Mouse (Mus musculus) lung, postnatal 0 days (tissue): ENCODE data around the gene Ctla2b. TPM values are rescaled to one million over a fixed set of nuclear protein-coding genes. Genes with fewer than 3 reads are reported as not detected.
"Not testable (repeated sequence)": the region's sequence is repeated elsewhere in the genome, so short reads cannot be mapped to it uniquely, and the experiment has no call there.

ENCODE experiments used
- ATAC-seq: fragments of 200-750 bp; cut with Nextera tagmentation; 2 replicates; pipeline ENCODE4 v1.8.0; 2017; ENCODE audit warnings: moderate library complexity
- DNase-seq: peaks from one replicate; pipeline ENCODE4 v3.0.0-alpha.2; 2016; ENCODE audit warnings: low spot score
- H3K27ac ChIP-seq: fragments of 300-500 bp; sonication (generic); 2 replicates; pipeline ENCODE4 v1.5.1; 2014; ENCODE audit warnings: antibody characterized with exemption, mild to moderate bottlenecking, low read length, mixed read lengths
- H3K27me3 ChIP-seq: fragments of 300-500 bp; sonication (generic); replicated peaks from 2 replicates; pipeline ENCODE4 v1.6.1; 2014; ENCODE audit warnings: low read length, mixed read lengths; ENCODE audit not compliant: insufficient read depth
- H3K36me3 ChIP-seq: fragments of 300-500 bp; sonication (generic); 2 replicates; pipeline ENCODE4 v1.6.1; 2014; ENCODE audit warnings: low read length, mixed read lengths; ENCODE audit not compliant: insufficient read depth
- H3K4me1 ChIP-seq: fragments of 300-500 bp; sonication (generic); 2 replicates; pipeline ENCODE4 v1.6.1; 2014; ENCODE audit warnings: antibody characterized with exemption, low read depth, low read length, mixed read lengths; ENCODE audit not compliant: insufficient read depth
- H3K4me2 ChIP-seq: fragments of 300-500 bp; sonication (generic); replicated peaks from 2 replicates; pipeline ENCODE4 v1.6.1; 2014; ENCODE audit warnings: low read depth, mild to moderate bottlenecking, low read length, moderate library complexity, mixed read lengths
- H3K4me3 ChIP-seq: fragments of 300-500 bp; sonication (generic); 2 replicates; pipeline ENCODE4 v1.5.1; 2014; ENCODE audit warnings: low read depth, low read length
- H3K9ac ChIP-seq: fragments of 300-500 bp; sonication (generic); replicated peaks from 2 replicates; pipeline ENCODE4 v1.6.1; 2014; ENCODE audit warnings: low read depth, mild to moderate bottlenecking
- H3K9me3 ChIP-seq: fragments of 300-500 bp; sonication (generic); 2 replicates; pipeline ENCODE4 v1.6.1; 2016; ENCODE audit warnings: low read length, mixed read lengths
- CTCF ChIP-seq: IDR thresholded peaks from 2 replicates; pipeline ENCODE4 v1.5.1; 2016; ENCODE audit warnings: antibody characterized with exemption, mild to moderate bottlenecking
- EP300 ChIP-seq: IDR thresholded peaks from 2 replicates; pipeline ENCODE4 v1.6.1; 2016; ENCODE audit warnings: antibody characterized with exemption, mild to moderate bottlenecking, control low read depth
- WGBS: fragments of 180-500 bp; shearing (Covaris S2); extraction: QIAGEN DNeasy Blood & Tissue Kit; methylation state at CpG from one replicate; pipeline ENCODE4 v1.1.7; 2014; 5-methylcytosine and 5-hydroxymethylcytosine counted together
- polyA plus RNA-seq: library from polyadenylated mRNA; unstranded; fragments of >200 nt; fragmentation: Nextera tagmentation; extraction: Ambion mirVana; gene quantifications from 2 replicates; pipeline ENCODE4 v1.2.1, GENCODE M21; 2015

Gene Ctla2b
- polyA plus RNA-seq = 12.3 and 13.4 TPM in 2 replicates

DNA sequence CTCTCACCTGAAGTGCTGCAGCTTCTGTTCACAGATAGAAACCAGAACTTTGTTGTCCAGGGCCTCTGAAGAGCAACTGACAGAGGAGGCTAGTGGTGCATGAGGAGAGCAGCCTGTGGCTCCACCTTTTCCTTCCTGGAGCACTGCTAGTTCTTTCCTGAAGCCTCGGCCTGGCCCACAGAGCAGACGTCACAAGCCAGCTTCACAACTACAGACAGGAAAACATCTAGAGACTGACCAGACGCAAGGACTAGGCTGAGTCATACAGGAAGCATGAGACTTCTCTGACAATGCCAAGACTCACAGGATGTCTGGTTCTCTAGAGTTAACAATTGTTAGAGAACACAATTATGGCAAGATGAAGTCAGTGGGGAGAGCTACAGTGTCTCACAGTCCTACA is at the start of gene Ctla2b:
Gene Ctla2b (minus strand): TSS at position 120 of the 400 bp plus-strand sequence.
- no peaks in the 10 kb centered on the region for H3K9me3 ChIP-seq
- peak; percentile 99 for TF ChIP-seq EP300
- TF ChIP-seq CTCF = no peak
- no peaks in the 10 kb centered on the region for H3K36me3 ChIP-seq
- no peaks in the 10 kb centered on the region for H3K4me1 ChIP-seq
- WGBS = 49% methylated on average over 3 of the region's 3 CpGs
- H3K27ac ChIP-seq = peak within 1 kb of the TSS; percentile 16; the same call in 1 of the 2 replicates
- no peak within 1 kb of the TSS for H3K9ac ChIP-seq
- no peak within 1 kb of the TSS for H3K4me2 ChIP-seq
- H3K27me3 ChIP-seq = no peaks in the 10 kb centered on the region
- DNase-seq (peak; percentile 68), ATAC-seq (peak; percentile 98)
- H3K4me3 ChIP-seq = no peak within 1 kb of the TSS

DNA sequence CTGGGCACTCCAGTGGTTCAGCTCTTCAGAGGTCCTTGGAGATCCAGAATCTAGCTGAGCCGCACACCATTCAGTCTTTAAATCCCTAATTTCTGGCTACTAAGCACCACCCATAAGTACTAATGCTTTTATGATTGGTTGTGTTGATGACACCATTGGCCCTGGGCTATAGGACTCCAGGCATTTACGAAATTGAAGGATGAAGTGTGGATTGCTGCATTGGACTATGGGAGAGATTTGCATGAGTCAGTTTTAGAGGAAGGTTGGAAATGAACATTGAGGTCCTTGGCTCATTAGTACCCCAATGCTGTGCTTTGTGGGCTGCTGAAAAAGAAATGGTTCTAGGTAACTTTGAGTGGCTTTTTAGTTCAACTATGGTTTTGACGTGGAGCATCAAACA is 44.6 kb upstream of the Ctla2b start, which contains the start of gene Tpbpa:
Gene Tpbpa (minus strand): TSS at position 101 of the 400 bp plus-strand sequence.
- H3K4me2 ChIP-seq, H3K9ac ChIP-seq, H3K4me1 ChIP-seq, H3K36me3 ChIP-seq, ATAC-seq, H3K9me3 ChIP-seq, H3K27ac ChIP-seq, DNase-seq, H3K27me3 ChIP-seq, H3K4me3 ChIP-seq: not testable (repeated sequence)
- WGBS = 79% methylated on average over 3 of the region's 3 CpGs

DNA sequence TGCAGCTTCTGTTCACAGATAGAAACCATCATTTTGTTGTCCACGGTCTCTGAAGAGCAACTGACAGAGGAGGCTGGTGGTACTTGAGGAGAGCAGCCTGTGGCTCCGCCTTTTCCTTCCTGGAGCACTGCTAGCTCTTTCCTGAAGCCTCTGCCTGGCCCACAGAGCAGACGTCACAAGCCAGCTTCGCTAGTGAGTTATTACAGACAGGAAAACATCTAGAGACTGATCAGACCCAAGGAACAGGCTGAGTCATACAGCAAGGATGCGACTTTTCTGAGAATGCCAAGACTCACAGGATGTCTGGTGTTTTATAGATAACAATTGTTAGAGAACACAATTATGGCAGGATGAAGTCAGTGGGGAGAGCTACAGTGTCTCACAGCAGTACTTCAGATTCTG is 39.3 kb upstream of the Ctla2b start, which contains the start of the genes Gm49391 and Ctla2a:
Gene Gm49391 (minus strand): TSS at position 72 of the 402 bp plus-strand sequence.
Gene Ctla2a (minus strand): TSS at position 126 of the 402 bp plus-strand sequence.
- Histone ChIP-seq H3K4me3 (no peak within 1 kb of the TSS), H3K36me3 (no peaks in the 10 kb centered on the region), H3K27me3 (no peaks in the 10 kb centered on the region), H3K4me2 (no peak within 1 kb of the TSS), H3K9ac (no peak within 1 kb of the TSS), H3K9me3 (no peaks in the 10 kb centered on the region), H3K4me1 (no peaks in the 10 kb centered on the region), H3K27ac (peak within 1 kb of the TSS; percentile 16; the same call in 1 of the 2 replicates)
- DNase-seq (peak; percentile 74), ATAC-seq (peak; percentile 97)
- whole genome bisulfite sequencing = 35% methylated on average over 5 of the region's 5 CpGs
- TF ChIP-seq EP300 (peak; percentile 100), CTCF (no peak)

DNA sequence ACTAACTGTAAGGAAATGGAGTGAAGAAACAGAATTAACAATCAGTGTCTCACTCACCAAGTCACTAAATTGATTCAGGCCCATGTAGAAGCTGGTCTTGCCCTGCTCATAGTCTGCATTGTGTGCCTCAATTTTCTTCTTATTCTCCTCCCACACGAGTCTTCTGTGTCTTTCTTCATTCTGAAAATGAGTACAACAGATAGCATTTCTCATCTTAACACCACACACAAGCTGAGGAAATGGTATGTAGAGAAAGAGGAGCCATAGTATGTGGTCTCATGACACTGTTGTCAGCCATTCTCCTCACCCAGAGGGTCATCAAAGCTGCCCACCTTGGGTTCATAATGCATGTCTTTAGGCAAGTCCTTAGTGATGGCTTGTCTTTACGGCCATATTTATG is 38.2 kb upstream of the Ctla2b start, which contains the start of gene Gm49393:
Gene Gm49393 (minus strand): TSS at position 101 of the 400 bp plus-strand sequence.
- H3K4me2 ChIP-seq, DNase-seq, H3K9me3 ChIP-seq, ATAC-seq, H3K4me3 ChIP-seq, H3K4me1 ChIP-seq, H3K9ac ChIP-seq, H3K27ac ChIP-seq, H3K27me3 ChIP-seq, H3K36me3 ChIP-seq: not testable (repeated sequence)
- 66% methylated on average over 2 of the region's 2 CpGs for WGBS

DNA sequence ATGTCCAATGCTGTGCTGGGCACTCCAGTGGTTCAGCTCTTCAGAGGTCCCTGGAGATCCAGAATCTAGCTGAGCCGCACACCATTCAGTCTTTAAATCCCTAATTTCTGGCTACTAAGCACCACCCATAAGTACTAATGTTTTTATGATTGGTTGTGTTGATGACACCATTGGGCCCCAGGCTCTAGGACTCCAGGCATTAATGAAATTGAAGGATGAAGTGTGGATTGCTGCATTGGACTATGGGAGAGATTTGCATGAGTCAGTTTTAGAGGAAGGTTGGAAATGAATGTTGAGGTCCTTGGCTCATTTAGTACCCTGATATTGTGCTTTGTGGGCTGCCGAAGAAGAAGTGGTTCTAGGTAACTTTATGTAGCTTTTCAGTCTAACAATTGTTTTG is 7.5 kb upstream of the Ctla2b start, which contains the start of gene Tpbpb:
Gene Tpbpb (minus strand): TSS at position 101 of the 400 bp plus-strand sequence.
- WGBS = 84% methylated on average over 2 of the region's 2 CpGs
- H3K4me3 ChIP-seq, H3K9ac ChIP-seq, H3K4me1 ChIP-seq, DNase-seq, ATAC-seq, H3K27me3 ChIP-seq, H3K9me3 ChIP-seq, H3K4me2 ChIP-seq, H3K27ac ChIP-seq, H3K36me3 ChIP-seq: not testable (repeated sequence)

DNA sequence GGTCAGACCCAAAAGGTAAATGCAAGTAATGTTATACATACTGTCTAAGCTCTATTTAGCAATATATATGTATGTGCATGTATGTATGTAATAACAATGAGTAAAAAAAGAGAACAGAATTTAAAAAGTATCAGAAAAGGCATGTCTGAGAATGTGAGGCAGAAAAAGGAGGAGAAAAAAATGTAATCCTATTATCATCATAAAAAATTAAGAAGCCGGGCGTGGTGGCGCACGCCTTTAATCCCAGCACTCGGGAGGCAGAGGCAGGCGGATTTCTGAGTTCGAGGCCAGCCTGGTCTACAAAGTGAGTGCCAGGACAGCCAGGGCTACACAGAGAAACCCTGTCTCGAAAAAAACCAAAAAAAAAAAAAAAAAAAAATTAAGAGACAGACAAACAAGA is 453 bp downstream of the Ctla2b start, which contains the start of gene Gm49392:
Gene Gm49392 (minus strand): TSS at position 101 of the 400 bp plus-strand sequence.
- ATAC-seq = not testable (repeated sequence)

More for the DNA sequence above, 453 bp downstream of the Ctla2b start, which contains the start of gene Gm49392:
- H3K4me3 ChIP-seq, H3K9me3 ChIP-seq, DNase-seq, H3K4me1 ChIP-seq, H3K27me3 ChIP-seq, H3K4me2 ChIP-seq, H3K36me3 ChIP-seq, H3K9ac ChIP-seq: not testable (repeated sequence)
- 89% methylated on average over 7 of the region's 8 CpGs for WGBS
- H3K27ac ChIP-seq = peak within 1 kb of the TSS; percentile 16; the same call in 1 of the 2 replicates
